Mouse (Mus musculus): Measurements from ENCODE around the gene Hyou1. TPM values are rescaled to one million over a fixed set of nuclear protein-coding genes. Genes with fewer than 3 reads are reported as not detected.
"Not testable (repeated sequence)": the region's sequence is repeated elsewhere in the genome, so short reads cannot be mapped to it uniquely, and the experiment has no call there.

Gene Hyou1
- polyA plus RNA-seq (2011; ENCODE audit: insufficient read depth, insufficient read length, low replicate concordance, missing spikeins) = 13.5 and 34.2 TPM in 2 replicates

DNA sequence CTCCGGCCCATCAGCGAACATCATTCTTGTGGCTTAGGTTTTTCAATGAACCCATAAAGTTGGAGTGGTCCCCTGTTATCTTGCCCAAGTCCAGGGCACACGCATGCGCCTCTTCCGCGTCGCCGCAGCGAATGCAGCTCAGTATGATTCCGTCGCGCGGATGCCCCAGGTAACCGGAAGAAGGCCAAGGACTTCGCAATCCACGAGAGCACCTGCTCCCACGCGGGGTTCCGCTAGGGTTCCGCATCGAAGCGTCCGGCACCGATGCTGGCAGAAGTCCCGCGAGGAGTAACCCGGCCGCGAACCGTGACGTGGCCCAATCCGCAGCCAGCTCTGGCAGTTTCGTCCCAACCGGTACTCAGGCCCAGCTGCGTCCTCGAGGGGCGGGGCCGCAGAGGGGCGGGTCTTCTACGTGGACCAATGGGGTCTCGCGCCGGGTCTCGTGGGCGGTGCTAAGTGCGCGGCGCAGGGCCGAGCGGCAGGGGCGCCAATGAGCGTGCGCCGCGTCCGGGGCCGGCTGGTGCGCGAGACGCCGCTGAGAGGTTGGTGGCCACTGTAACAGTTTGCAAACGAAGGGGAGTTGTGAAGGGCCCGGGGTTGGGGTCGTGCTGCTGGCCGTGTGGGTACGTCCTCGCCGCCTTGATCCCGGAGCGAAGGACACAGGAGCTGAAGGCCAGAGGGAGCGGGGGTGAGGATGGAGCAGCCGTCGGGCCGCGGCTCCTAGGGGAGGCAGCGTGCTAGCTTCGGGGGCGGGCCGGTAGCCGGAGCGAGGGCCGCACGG lies at the start of gene Hyou1:
Hyou1 (plus strand) TSS at position 437 of the 781 bp plus-strand sequence.
- WGBS = under 1% methylated on average over 81 of the region's 83 CpGs
- H3K4me3 ChIP-seq (replicated peaks; ENCODE audit: control insufficient read depth, low read depth, low read length) = peak within 1 kb of the TSS; percentile 97
- peaks cover 1% of the 10 kb centered on the region; the same call in 1 of the 2 replicates for H3K4me1 ChIP-seq (ENCODE audit: control insufficient read depth, insufficient read depth, low read length)
- TF ChIP-seq CTCF (IDR thresholded peaks at IDR 0.05; ENCODE audit: control insufficient read depth, insufficient read depth, low read length) (no peak), POLR2A (IDR thresholded peaks at IDR 0.05; ENCODE audit: borderline replicate concordance, control insufficient read depth, low read depth, low read length) (peak; percentile 88; the same call in 1 of the 2 replicates)
- peak within 1 kb of the TSS; percentile 86 for H3K27ac ChIP-seq (ENCODE audit: control insufficient read depth, insufficient read depth, low read depth, low read length, poor library complexity)

DNA sequence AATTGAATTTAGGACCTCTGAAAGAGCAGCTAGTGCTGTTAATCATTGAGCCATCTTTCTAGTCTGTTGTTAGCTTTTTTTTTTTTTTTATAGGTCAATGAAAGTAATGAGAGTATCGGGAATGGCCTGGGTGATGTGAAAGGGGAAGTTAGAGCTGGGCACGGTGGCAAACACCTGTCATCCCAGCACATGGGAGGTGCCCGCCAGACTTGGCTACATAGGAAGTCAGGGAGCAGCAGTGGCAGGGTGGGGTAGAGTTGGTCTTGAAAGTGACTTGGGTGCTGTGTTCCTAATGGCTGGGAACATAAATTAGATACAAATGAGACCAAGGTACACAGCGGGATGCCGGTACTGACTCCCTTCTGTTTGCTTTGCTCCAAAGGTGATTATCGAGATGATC lies 48.6 kb upstream of the Hyou1 start:
- WGBS = 59% methylated on average over 6 of the region's 6 CpGs
- Histone ChIP-seq H3K4me1 (ENCODE audit: control insufficient read depth, insufficient read depth, low read length) (peaks cover 1% of the 10 kb centered on the region), H3K27ac (ENCODE audit: control insufficient read depth, insufficient read depth, low read depth, low read length, poor library complexity) (no peak overlapping the region), H3K4me3 (replicated peaks; ENCODE audit: control insufficient read depth, low read depth, low read length) (no peak overlapping the region)
- TF ChIP-seq POLR2A (IDR thresholded peaks at IDR 0.05; ENCODE audit: borderline replicate concordance, control insufficient read depth, low read depth, low read length) (no peak), CTCF (IDR thresholded peaks at IDR 0.05; ENCODE audit: control insufficient read depth, insufficient read depth, low read length) (no peak)

DNA sequence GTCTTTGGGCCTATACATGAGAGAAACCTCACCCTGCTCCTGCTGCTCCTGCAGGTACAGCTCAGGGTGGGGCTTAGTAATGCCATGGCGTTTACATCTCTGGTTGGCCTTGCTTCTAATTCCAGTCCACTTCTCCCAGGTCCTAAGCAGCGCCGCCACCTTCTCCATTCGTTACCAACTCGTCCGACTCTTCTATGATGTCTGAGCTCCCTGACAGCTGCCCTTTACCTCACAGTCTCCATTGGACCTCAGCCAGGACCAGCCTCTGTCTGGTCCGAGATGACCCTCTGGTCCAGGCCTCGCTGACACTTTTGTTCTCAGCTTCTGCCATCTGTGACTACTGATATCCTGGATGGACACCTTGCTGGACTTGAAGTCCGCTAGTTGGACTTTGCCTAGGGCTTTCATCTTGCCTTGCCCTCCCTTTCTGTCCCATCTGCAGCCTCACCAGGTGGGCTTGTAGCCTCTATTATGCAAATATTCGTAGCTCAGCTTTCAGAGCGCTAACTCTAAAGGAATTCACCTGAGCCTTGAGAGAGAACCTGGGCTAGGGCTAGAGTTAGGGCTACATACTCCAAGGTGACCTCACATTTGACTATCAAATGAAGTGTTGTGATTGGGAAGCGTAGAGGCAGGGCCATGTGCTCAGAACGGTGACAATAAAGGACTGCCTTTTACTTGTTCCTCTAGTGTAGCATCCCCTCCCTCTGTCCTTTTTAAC lies 46.2 kb upstream of the Hyou1 start:
- TF ChIP-seq CTCF (IDR thresholded peaks at IDR 0.05; ENCODE audit: control insufficient read depth, insufficient read depth, low read length) = no peak
- TF ChIP-seq POLR2A (IDR thresholded peaks at IDR 0.05; ENCODE audit: borderline replicate concordance, control insufficient read depth, low read depth, low read length) = no peak
- 94% methylated on average over 13 of the region's 13 CpGs for WGBS

DNA sequence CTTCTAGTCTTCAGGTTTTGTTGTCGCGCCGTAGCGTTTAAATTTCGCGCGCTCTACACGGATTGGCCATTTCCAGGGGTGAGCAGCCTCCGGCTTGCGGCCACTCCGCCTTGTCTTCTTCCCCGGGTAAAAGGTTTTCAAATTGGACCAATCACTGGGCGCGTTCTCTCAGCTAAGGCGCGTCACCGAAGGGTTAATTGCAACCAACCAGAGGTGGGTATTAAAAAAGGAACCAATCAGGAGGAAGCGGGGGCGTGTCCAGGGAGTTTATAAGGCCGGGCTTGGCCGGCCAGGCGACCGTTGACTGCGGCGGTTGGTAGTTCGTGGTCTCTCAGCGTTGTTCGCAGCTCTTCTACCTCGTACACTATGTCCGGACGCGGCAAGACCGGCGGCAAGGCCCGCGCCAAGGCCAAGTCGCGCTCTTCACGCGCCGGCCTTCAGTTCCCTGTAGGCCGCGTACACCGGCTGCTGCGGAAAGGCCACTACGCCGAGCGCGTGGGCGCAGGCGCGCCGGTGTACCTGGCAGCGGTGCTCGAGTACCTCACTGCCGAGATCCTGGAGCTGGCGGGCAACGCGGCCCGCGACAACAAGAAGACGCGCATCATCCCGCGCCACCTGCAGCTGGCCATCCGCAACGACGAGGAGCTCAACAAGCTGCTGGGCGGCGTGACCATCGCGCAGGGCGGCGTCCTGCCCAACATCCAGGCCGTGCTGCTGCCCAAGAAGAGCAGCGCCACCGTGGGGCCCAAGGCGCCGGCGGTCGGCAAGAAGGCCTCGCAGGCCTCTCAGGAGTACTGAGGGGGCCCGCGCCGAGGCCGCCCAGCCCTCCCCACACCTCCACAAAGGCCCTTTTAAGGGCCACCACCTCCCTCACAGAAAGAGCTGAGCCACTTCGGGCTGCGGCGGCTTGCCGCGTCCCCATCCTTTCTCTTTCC lies 44.6 kb upstream of the Hyou1 start, which contains the start of gene H2afx:
H2afx (plus strand) TSS at position 299 of the 935 bp plus-strand sequence.
- WGBS = under 1% methylated on average over 91 of the region's 91 CpGs

More for the DNA sequence above, 46.2 kb upstream of the Hyou1 start:
- Histone ChIP-seq H3K27ac (ENCODE audit: control insufficient read depth, insufficient read depth, low read depth, low read length, poor library complexity) (no peak overlapping the region), H3K4me3 (replicated peaks; ENCODE audit: control insufficient read depth, low read depth, low read length) (no peak overlapping the region), H3K4me1 (ENCODE audit: control insufficient read depth, insufficient read depth, low read length) (no peaks in the 10 kb centered on the region; the same call in 1 of the 2 replicates)

DNA sequence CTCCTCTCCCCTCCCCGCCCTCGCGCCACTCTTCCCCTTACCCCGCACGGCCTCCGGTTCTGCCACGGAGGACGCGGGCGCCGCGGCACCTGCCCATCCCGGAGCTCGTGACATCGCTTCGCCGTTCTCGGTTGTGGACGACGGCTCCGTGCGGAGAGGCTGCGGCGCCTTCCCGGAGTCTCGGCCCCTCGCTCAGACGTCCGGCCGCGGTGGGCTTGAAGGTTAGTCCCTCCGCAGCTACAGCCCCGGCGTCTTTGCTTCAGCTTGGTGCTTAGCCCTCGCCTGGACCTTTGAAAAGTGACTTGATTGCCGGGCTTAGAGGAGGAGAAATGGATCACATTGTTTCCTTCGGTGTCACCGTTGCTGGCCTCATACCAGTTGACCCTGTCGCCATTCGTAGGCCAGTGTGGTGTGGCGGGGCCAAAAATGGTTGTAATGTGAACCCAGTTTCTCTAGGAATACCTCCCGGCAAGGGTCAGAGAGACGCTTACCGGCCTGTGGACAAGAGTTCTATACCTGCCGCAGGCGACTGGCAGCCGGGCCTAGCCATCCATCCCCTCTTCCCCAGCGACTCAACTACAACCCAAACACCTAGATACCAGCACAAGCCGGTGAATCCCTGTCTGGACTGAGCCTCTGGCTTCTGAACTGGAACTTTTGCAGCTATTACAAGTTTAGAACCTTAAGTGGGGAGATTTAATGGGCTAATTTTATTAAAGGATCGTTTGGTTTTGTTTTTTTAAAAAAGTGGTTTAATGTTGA lies 43.8 kb upstream of the Hyou1 start:
- no peaks in the 10 kb centered on the region; the same call in 1 of the 2 replicates for H3K4me1 ChIP-seq (ENCODE audit: control insufficient read depth, insufficient read depth, low read length)
- under 1% methylated on average over 50 of the region's 50 CpGs for WGBS

More for the DNA sequence above, 44.6 kb upstream of the Hyou1 start, which contains the start of gene H2afx:
- H3K27ac ChIP-seq (ENCODE audit: control insufficient read depth, insufficient read depth, low read depth, low read length, poor library complexity) = peak within 1 kb of the TSS; percentile 99
- peak; percentile 100 for TF ChIP-seq POLR2A (IDR thresholded peaks at IDR 0.05; ENCODE audit: borderline replicate concordance, control insufficient read depth, low read depth, low read length)
- peak; percentile 28; the same call in 1 of the 2 replicates for TF ChIP-seq CTCF (IDR thresholded peaks at IDR 0.05; ENCODE audit: control insufficient read depth, insufficient read depth, low read length)
- H3K4me1 ChIP-seq (ENCODE audit: control insufficient read depth, insufficient read depth, low read length) = no peaks in the 10 kb centered on the region; the same call in 1 of the 2 replicates
- peak within 1 kb of the TSS; percentile 85 for H3K4me3 ChIP-seq (replicated peaks; ENCODE audit: control insufficient read depth, low read depth, low read length)

DNA sequence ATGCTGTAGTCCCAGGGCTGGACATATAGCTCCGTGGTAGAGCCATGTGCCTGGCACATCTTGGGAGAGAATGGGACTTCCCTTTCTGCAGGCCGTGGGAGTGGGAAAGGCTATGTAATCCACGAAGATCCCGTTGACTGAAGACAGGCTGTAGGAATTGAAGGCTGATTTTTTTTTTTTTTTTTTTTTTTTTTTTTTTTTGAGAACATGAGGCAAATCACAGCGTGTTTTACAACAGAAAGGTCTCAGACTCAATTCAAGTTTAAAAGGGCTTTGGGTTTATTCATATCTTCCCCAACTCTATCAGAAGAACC lies 43.2 kb upstream of the Hyou1 start:
- no peaks in the 10 kb centered on the region; the same call in 1 of the 2 replicates for H3K4me1 ChIP-seq (ENCODE audit: control insufficient read depth, insufficient read depth, low read length)
- WGBS = 3% methylated on average over 5 of the region's 5 CpGs
- H3K27ac ChIP-seq (ENCODE audit: control insufficient read depth, insufficient read depth, low read depth, low read length, poor library complexity) = no peak overlapping the region; the same call in 1 of the 2 replicates
- TF ChIP-seq POLR2A (IDR thresholded peaks at IDR 0.05; ENCODE audit: borderline replicate concordance, control insufficient read depth, low read depth, low read length) = no peak
- no peak for TF ChIP-seq CTCF (IDR thresholded peaks at IDR 0.05; ENCODE audit: control insufficient read depth, insufficient read depth, low read length)
- peak overlapping the region; percentile 85 for H3K4me3 ChIP-seq (replicated peaks; ENCODE audit: control insufficient read depth, low read depth, low read length)

More for the DNA sequence above, 43.8 kb upstream of the Hyou1 start:
- peak overlapping the region; percentile 99 for H3K27ac ChIP-seq (ENCODE audit: control insufficient read depth, insufficient read depth, low read depth, low read length, poor library complexity)
- peak overlapping the region; percentile 85 for H3K4me3 ChIP-seq (replicated peaks; ENCODE audit: control insufficient read depth, low read depth, low read length)
- no peak for TF ChIP-seq CTCF (IDR thresholded peaks at IDR 0.05; ENCODE audit: control insufficient read depth, insufficient read depth, low read length)
- peak; percentile 52; the same call in 1 of the 2 replicates for TF ChIP-seq POLR2A (IDR thresholded peaks at IDR 0.05; ENCODE audit: borderline replicate concordance, control insufficient read depth, low read depth, low read length)

DNA sequence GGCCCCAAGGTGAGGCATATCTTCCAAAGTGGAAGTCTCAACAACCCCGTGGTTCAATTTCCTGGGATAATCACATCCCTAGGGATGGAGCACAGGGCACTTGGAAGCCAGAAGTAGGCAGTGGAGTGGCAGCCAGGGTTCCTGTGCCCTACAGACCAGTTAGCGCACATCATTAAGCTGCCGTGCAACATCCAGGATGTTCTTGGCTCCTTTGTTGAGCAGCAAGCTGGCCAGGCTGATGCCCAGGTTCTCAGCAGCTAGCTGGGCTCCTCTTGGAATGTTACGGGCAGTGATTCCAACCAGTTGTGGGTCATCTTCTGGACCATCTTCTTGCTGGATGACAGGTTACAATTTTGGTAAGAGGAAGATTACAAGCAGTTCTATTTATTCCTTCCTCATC lies 42.8 kb upstream of the Hyou1 start:
- TF ChIP-seq POLR2A (IDR thresholded peaks at IDR 0.05; ENCODE audit: borderline replicate concordance, control insufficient read depth, low read depth, low read length) = peak; percentile 39; the same call in 1 of the 2 replicates
- 48% methylated on average over 4 of the region's 4 CpGs for WGBS
- H3K4me3 ChIP-seq (replicated peaks; ENCODE audit: control insufficient read depth, low read depth, low read length) = peak overlapping the region; percentile 72

More for the DNA sequence above, 42.8 kb upstream of the Hyou1 start:
- H3K27ac ChIP-seq (ENCODE audit: control insufficient read depth, insufficient read depth, low read depth, low read length, poor library complexity) = peak overlapping the region; percentile 44; the same call in 1 of the 2 replicates
- not testable (repeated sequence) for H3K4me1 ChIP-seq (ENCODE audit: control insufficient read depth, insufficient read depth, low read length)

Measured in bone marrow, adult 2 months (tissue).